Mouse (Mus musculus) embryonic fibroblast, embryonic 13.5 days (primary cell): ENCODE measurements around the gene Ldlrad3.

ENCODE experiments used
- CTCF ChIP-seq: IDR thresholded peaks from 2 replicates; pipeline ENCODE4 v1.5.1; 2011; ENCODE audit warnings: mild to moderate bottlenecking, control low read depth, low read length, moderate library complexity, borderline replicate concordance; ENCODE audit not compliant: insufficient read depth
- POLR2A ChIP-seq: IDR thresholded peaks from 2 replicates; pipeline ENCODE4 v1.6.1; 2011; ENCODE audit warnings: low read depth, mild to moderate bottlenecking, control low read depth, low read length, moderate library complexity

- TF ChIP-seq CTCF (no peak), POLR2A (no peak)
Observed at GRCm38 (mm10) chr2:101960658-101961057, 225.5 kb downstream of the Ldlrad3 start.
